ENCODE assay signal across 21 mouse cellular contexts in the genomic region with DNA sequence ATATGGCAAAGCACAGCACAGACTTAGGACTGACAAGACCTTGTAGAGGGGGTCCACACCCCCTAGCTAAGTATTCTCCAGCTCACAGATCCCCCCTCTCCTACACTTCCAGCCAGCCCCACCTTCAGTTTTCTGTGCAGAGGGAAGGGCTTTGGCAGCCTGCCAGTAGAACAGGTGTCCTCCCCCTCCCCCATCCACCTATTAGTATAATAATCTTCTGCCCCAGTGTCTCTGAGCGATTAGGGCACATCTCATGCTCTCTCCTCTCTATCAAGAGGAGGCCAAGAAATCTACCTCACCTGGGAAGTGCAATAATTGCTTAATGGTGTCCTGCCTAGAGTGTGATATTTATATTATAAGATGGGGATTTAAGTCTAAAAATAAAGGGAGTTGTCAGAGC.
DNase-seq lines count a peak whose midpoint lies in the region; ATAC-seq and TF ChIP-seq lines count a peak whose summit lies in the region.
"Had no signal": no experiment of that assay in that cellular context is flagged by ENCODE, and none has a peak within 500 bp of the region (broad histone marks: within the 10 kb centered on the region; RNA-seq: fewer than 3 reads in every experiment).

No protein-coding gene starts in this region.

- no peak overlapping the region for H3K27ac ChIP-seq in hindbrain, postnatal 0 days
- no peak overlapping the region for H3K27ac ChIP-seq in hindbrain, embryonic 13.5 days
- H3K27ac ChIP-seq: embryonic facial prominence, embryonic 15.5 days; forebrain, embryonic 10.5 days; forebrain, embryonic 15.5 days; heart, embryonic 13.5 days had no signal

- no peaks in the 10 kb centered on the region for H3K36me3 ChIP-seq in hindbrain, postnatal 0 days (ENCODE audit: insufficient read depth, low read length)
- no peaks in the 10 kb centered on the region for H3K36me3 ChIP-seq in hindbrain, embryonic 13.5 days
- H3K36me3 ChIP-seq: embryonic facial prominence, embryonic 15.5 days; forebrain, embryonic 10.5 days; forebrain, embryonic 15.5 days; heart, embryonic 13.5 days had no signal

- 40% methylated on average over 1 of the region's 1 CpGs for WGBS in hindbrain, postnatal 0 days
- WGBS in hindbrain, embryonic 13.5 days, result 44% methylated on average over 1 of the region's 1 CpGs

- ATAC-seq in cerebellum, adult (ENCODE audit: insufficient number of reproducible peaks, low FRiP score, low TSS enrichment), result no peak
- peak; percentile 29; the same call in 1 of the 2 replicates for ATAC-seq in hindbrain, postnatal 0 days
- ATAC-seq in hindbrain, embryonic 13.5 days (ENCODE audit: low FRiP score), result no peak
- ATAC-seq: forebrain, embryonic 15.5 days; hindbrain, embryonic 16.5 days had no signal

- no peak for TF ChIP-seq POLR2A in brain, embryonic 14.5 days (IDR thresholded peaks at IDR 0.05; ENCODE audit: borderline replicate concordance, extremely low read depth, insufficient read depth, insufficient read length, poor library complexity, severe bottlenecking)

- H3K4me3 ChIP-seq in hindbrain, postnatal 0 days (ENCODE audit: low read length), result no peak overlapping the region
- no peak overlapping the region for H3K4me3 ChIP-seq in hindbrain, embryonic 13.5 days
- H3K4me3 ChIP-seq: embryonic facial prominence, embryonic 15.5 days; erythroblast, embryonic 14.5 days; forebrain, embryonic 10.5 days; forebrain, embryonic 15.5 days; heart, embryonic 13.5 days had no signal

- H3K27me3 ChIP-seq in hindbrain, postnatal 0 days (ENCODE audit: insufficient read depth, low read length), result no peaks in the 10 kb centered on the region
- H3K27me3 ChIP-seq in hindbrain, embryonic 13.5 days, result no peaks in the 10 kb centered on the region
- H3K27me3 ChIP-seq: CH12.LX; embryonic facial prominence, embryonic 15.5 days; forebrain, embryonic 15.5 days had no signal

- H3K9ac ChIP-seq in hindbrain, postnatal 0 days (replicated peaks; ENCODE audit: low read length), result no peak overlapping the region
- H3K9ac ChIP-seq in hindbrain, embryonic 13.5 days, result no peak overlapping the region
- H3K9ac ChIP-seq: embryonic facial prominence, embryonic 15.5 days; forebrain, embryonic 15.5 days; heart, embryonic 13.5 days had no signal

- no peaks in the 10 kb centered on the region; the same call in 1 of the 2 replicates for H3K4me1 ChIP-seq in hindbrain, postnatal 0 days (ENCODE audit: insufficient read depth, low read length)
- peaks cover 18% of the 10 kb centered on the region for H3K4me1 ChIP-seq in hindbrain, embryonic 13.5 days (replicated peaks)
- H3K4me1 ChIP-seq: embryonic facial prominence, embryonic 15.5 days had no signal

- H3K9me3 ChIP-seq in hindbrain, postnatal 0 days (ENCODE audit: low read length), result no peaks in the 10 kb centered on the region
- H3K9me3 ChIP-seq in hindbrain, embryonic 13.5 days, result no peaks in the 10 kb centered on the region
- H3K9me3 ChIP-seq: embryonic facial prominence, embryonic 15.5 days; forebrain, embryonic 10.5 days; forebrain, embryonic 15.5 days; heart, embryonic 13.5 days had no signal

- DNase-seq in cerebellum, postnatal 14 days, result peak; percentile 71 to 78
- DNase-seq in hindbrain, postnatal 0 days (ENCODE audit: low spot score), result peak; percentile 47
- peak; percentile 55 for DNase-seq in brain, embryonic 14.5 days (ENCODE audit: low read depth)
- peak; percentile 33 for DNase-seq in retina, embryonic 14.5 days (ENCODE audit: low spot score)
- DNase-seq in adrenal gland, postnatal 4 days (ENCODE audit: low spot score in 2 of 2), result no peak
- DNase-seq: adrenal gland, adult 2 months; adrenal gland, postnatal 25 days; cerebellum, adult 18-20 months; cerebellum, postnatal 36 days; gastrocnemius, postnatal 10 days; heart, postnatal 36 days; kidney, adult 11 months had no signal

- TF ChIP-seq CTCF in hindbrain, postnatal 0 days (IDR thresholded peaks at IDR 0.05; ENCODE audit: low read depth), result no peak
- TF ChIP-seq CTCF in brain, embryonic 14.5 days (IDR thresholded peaks at IDR 0.05; ENCODE audit: borderline replicate concordance, extremely low read depth, insufficient read depth, insufficient read length), result no peak

- no peak overlapping the region for H3K4me2 ChIP-seq in hindbrain, postnatal 0 days (ENCODE audit: low read depth, low read length)
- no peak overlapping the region for H3K4me2 ChIP-seq in hindbrain, embryonic 13.5 days
- H3K4me2 ChIP-seq: embryonic facial prominence, embryonic 15.5 days; forebrain, embryonic 15.5 days; heart, embryonic 13.5 days had no signal

Comparison
In these comparisons a context has a peak if more than half of its experiments do, and no peak if none do; other contexts are left out.
1. DNase-seq: peak in cerebellum, postnatal 14 days (2 of 2), hindbrain, postnatal 0 days (single experiment), brain, embryonic 14.5 days (single experiment) and retina, embryonic 14.5 days (single experiment); none in adrenal gland, postnatal 4 days (0 of 2).